Mouse (Mus musculus): ENCODE results near the gene Fmn2. TPM values are rescaled to one million over a fixed set of nuclear protein-coding genes. Genes with fewer than 3 reads are reported as not detected.

The Fmn2 gene
- not detected for polyA plus RNA-seq (2017; shearing (Covaris generic))

DNA sequence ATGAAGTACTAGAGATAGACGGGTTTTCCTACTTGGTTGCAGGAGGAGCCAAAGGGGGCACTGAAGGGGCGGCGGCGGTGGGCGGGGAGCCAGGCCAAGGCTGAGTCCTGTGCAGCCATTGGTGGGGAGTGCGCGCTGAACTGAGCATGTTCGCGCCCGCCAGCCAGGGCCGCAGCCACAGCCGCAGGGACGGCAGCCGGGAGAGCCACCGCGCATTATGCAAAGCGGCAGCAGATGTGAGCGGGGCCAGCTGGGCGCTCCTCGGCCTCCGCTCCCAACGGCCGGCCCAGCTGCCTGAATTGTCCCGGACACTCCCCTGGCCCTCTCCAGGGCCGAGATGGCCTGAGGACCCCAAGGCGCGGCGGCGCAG lies at the start of gene Fmn2:
Gene Fmn2, plus strand, starts transcription at position 165 of the 370 bp plus-strand sequence.
- no peak for ATAC-seq

DNA sequence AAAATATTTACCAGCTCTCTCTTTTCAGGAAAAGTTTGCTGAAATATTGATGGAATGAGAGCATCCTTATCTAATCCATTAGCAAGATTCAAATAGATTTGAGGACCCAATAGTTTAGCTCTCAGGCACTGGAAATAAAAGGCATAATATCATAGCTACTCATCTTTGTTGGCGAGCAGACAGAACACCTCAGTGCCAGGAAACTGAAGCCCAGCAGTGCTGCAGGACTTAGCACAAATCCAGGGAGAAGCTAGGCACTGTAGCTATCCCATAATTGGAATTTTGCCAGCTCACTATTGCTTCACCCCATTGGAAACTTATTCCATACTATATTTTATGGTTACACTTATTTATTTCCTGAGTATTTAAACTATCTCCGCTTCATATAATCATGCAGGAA lies 46.5 kb upstream of the Fmn2 start:
- ATAC-seq = no peak

DNA sequence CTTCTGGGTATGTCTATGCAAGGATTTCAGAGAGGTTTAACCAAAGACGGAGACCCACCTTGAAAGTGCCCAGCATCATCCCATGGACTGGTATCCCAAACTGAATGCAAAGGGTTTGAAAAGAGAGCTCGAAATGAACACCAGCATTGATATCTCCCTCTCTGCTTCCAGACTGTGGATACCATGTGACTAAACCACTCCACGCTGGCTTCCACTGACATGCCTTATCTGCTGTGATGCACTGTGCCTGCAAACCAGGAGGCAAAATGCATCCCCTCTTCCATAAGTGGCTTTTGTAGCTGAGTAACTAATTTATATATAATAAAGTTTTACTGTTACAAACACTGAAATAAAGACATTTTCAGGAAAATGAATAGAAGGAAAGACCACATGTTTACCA lies 36.2 kb upstream of the Fmn2 start:
- ATAC-seq = no peak

DNA sequence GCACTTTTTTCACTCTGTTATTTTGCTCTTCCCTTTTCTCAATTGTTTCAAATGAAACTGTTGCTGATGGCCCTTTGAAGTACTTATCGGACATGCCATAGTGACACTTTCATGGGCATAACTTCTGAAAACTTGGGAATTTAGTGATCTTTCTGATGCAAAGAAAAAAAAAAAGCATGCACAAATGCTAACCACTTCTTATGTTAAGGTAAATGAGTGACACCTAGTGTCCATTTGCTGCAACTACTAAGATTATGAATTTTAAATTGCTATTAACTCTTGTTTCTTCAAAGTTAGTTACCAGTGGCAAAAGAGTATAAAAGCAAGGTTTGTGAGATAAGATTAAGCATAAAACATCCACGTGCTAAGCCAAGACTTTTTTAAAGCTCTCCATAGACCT lies 35.4 kb upstream of the Fmn2 start:
- ATAC-seq = no peak

- no peak for ATAC-seq
Observed at GRCm38 (mm10) chr1:174469736-174470135, 31.9 kb upstream of the Fmn2 start.

- no peak for ATAC-seq
Observed at GRCm38 (mm10) chr1:174482567-174482966, 19.1 kb upstream of the Fmn2 start.

GRCm38 (mm10) chr1:174500064-174500463 lies 1.6 kb upstream of the Fmn2 start:
- ATAC-seq = no peak

GRCm38 (mm10) chr1:174501011-174501410 lies 614 bp upstream of the Fmn2 start:
- ATAC-seq = no peak

DNA sequence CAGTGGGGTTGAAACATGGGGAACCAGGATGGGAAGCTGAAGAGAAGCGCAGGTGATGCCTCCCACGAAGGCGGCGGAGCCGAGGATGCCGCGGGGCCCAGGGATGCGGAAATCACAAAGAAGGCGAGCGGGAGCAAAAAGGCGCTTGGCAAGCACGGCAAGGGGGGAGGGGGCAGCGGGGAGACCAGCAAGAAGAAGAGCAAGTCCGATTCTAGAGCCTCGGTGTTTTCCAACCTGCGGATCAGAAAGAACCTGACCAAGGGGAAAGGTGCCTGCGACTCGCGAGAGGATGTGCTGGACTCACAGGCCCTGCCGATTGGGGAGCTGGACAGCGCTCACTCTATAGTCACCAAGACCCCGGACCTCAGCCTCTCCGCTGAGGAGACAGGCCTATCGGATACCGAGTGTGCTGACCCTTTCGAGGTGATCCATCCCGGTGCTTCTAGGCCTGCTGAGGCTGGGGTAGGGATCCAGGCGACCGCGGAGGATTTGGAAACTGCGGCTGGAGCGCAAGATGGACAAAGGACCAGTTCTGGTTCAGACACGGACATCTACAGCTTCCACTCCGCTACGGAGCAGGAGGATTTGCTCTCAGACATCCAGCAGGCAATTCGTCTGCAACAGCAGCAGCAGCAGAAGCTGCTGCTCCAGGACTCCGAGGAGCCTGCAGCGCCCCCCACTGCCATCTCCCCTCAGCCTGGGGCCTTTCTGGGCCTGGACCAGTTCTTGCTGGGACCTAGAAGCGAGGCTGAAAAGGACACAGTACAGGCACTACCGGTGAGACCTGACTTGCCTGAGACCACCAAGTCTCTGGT lies 613 bp downstream of the Fmn2 start:
- no peak for ATAC-seq

DNA sequence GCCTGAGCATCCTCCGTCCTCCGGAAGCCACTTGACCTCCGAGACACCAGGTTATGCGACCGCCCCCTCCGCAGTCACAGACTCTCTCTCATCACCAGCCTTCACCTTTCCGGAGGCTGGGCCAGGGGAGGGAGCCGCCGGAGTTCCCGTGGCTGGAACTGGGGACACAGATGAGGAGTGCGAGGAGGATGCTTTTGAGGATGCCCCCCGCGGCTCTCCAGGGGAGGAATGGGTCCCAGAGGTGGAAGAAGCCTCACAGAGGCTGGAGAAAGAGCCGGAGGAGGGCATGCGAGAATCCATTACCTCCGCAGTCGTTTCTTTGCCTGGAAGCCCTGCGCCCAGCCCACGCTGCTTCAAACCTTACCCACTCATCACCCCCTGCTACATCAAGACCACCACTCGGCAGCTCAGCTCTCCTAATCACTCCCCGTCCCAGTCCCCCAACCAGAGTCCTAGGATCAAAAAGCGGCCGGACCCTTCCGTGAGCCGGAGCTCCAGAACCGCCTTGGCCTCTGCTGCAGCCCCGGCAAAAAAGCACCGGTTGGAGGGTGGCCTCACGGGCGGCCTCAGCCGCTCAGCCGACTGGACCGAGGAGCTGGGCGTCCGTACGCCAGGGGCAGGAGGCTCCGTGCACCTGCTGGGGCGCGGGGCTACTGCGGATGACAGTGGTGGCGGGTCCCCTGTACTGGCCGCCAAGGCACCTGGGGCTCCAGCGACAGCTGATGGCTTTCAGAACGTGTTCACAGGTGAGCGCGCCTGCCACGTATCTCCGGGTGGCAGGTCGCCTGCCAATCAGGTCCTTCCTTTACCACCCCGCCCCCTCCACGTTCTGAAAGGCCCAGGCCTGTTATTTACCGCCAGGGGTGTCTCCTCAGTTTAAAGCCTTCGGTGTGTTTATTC lies 1.5 kb downstream of the Fmn2 start:
- ATAC-seq = no peak

GRCm38 (mm10) chr1:174508571-174509110 lies 7.0 kb downstream of the Fmn2 start:
- no peak for ATAC-seq

DNA sequence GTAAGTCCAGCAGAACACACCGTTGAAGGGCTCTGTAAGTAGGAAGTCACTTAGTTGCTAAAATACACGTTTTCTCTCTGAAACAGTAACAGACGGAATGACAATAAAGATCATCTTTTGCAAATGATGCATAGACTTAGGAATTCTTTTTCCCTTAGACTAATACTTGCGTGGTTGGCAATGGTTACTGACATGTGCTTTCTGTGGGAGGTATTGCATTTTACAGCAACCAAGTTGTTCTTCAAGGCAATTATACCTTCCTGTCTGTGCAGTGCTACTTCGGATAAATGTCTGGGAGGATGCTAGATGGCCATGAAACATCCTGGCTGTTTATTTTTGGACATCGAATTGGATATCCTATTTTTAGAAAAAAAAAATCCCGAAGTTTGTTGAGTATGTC lies 11.8 kb downstream of the Fmn2 start:
- ATAC-seq = no peak

GRCm38 (mm10) chr1:174521976-174522770 lies 20.5 kb downstream of the Fmn2 start:
- ATAC-seq = no peak

DNA sequence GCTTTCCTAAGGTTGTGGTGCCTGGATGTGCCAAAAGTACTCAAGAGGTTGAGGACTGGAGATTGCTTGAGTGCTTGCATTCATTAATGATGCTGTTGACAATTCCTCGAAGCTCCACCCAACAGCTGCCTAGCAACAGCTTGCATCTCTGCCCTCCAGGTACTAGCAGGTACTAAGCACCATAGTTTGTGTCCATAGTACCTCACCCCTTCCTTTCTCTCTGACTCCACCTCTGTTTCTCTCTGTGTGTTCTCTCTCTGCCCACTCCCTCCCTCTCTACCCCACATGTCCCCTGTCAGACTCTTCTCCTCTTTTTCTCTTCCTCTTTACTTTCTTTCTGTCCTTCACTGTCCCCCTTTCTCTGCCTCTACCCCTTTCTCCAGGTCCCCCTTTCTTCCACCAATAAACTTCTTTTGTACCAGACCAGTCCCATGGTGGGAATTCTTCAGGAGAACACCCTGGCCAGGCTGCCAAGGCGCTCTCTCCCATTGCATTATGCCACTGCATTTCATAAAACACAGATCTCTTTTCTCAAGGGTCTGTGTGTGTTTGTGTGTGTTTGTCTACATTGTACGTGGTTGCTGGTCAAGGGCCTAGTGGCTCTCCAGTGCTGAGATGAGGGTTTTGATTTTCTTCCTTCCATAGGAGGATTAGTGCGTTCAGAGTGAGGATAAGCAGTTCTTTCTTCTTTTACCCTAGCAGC lies 21.3 kb downstream of the Fmn2 start:
- ATAC-seq = no peak

DNA sequence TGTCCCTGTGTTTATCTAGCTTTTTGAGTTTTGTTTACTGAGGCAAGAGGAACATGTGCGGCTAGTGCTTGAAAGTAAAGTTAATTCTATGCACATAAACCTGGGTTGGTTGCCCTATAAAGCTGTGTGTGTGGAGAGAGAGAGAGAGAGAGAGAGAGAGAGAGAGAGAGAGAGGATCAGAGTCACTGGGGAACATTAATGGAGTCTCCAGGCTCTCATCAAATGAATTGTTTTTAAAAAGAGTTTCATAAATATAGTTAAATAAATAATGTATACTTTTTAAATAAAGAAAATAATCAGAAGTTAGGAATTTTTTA lies 21.8 kb downstream of the Fmn2 start:
- no peak for ATAC-seq

- no peak for ATAC-seq
Observed at GRCm38 (mm10) chr1:174536742-174537453, 35.3 kb downstream of the Fmn2 start.

GRCm38 (mm10) chr1:174537491-174537890 lies 35.9 kb downstream of the Fmn2 start:
- no peak for ATAC-seq

- ATAC-seq = no peak
Observed at GRCm38 (mm10) chr1:174548291-174548690, 46.7 kb downstream of the Fmn2 start.

GRCm38 (mm10) chr1:174553272-174554007 lies 51.8 kb downstream of the Fmn2 start:
- no peak for ATAC-seq

GRCm38 (mm10) chr1:174555412-174555811 lies 53.8 kb downstream of the Fmn2 start:
- ATAC-seq = no peak

DNA sequence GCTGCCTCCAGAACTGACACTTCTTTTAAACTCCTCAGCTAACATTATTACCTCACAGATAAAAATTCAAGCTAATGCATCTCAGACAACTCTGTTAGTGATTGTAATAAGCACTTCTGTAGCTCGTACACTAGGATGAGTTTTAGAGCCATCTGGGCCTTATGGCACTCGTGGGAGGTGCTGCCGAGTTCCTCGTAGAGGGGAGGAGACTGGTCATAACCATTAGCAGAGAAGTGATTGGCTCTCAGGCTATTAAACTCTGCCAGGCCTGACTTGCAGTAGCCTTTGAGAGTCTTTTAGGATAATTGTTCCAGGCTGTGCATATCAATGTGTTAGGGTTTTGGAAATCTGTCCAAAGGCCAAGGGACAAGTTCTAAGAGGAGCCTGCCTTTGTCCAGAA lies 55.6 kb downstream of the Fmn2 start:
- no peak for ATAC-seq
